ENCODE assay signal across 14 mouse cellular contexts in the genomic region with DNA sequence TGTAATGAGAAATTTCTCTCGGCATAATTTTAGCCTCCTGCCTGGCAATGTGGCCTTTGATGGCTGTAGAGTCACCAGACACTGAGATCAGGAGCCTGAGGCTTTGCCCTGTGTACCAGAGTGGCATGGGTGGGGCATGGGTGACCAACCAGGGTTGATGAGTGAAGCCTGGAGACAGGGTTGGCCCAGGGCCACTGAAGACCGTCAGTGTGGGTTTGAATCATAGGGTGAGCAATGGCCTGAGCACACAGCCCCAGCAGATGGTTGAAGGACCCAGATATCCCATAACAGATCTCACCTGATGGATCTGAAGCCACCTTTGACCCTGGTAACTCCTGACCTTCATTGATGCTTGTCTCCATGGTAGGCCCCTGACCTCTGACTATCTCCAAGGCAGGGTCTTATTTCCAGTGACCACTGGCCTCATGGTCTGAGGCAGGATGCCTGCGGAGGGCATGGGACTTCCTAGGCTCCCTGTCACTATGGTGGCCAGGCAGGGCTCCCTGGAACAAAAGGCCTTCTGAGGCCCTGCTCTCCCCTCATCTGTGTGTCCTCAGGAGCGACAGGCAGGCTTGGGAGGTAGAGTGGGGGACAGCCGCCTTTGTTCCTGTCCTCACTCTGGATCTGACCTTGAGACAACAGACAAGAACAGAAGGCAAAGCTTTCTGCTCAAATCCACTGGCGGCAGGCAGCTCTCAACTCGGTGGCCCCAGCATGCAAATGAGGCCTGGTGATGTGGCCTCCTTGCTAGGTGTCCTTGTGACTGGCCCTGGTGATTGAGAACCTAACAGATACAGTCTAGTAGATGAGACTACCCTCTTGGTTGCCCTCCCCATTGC. TPM values are rescaled to one million over a fixed set of nuclear protein-coding genes. Genes with fewer than 3 reads are reported as not detected.
DNase-seq lines count a peak whose midpoint lies in the region; ATAC-seq and TF ChIP-seq lines count a peak whose summit lies in the region.
"Had no signal": no experiment of that assay in that cellular context is flagged by ENCODE, and none has a peak within 500 bp of the region (broad histone marks: within the 10 kb centered on the region; RNA-seq: fewer than 3 reads in every experiment).

No protein-coding gene starts in this region.

- WGBS in heart, embryonic 10.5 days, result 58% methylated on average over 7 of the region's 7 CpGs
- WGBS in midbrain, embryonic 11.5 days, result 39% methylated on average over 7 of the region's 7 CpGs
- 41% methylated on average over 7 of the region's 7 CpGs for WGBS in midbrain, postnatal 0 days
- 27% methylated on average over 7 of the region's 7 CpGs for WGBS in midbrain, embryonic 14.5 days
- 76% methylated on average over 7 of the region's 7 CpGs for WGBS in stomach, postnatal 0 days

- peak overlapping the region; percentile 10 for H3K9ac ChIP-seq in midbrain, embryonic 11.5 days (ENCODE audit: low read length)
- no peak overlapping the region for H3K9ac ChIP-seq in midbrain, postnatal 0 days (replicated peaks; ENCODE audit: low read length, poor library complexity, severe bottlenecking)
- H3K9ac ChIP-seq in midbrain, embryonic 14.5 days (replicated peaks; ENCODE audit: low read length), result no peak overlapping the region
- H3K9ac ChIP-seq in stomach, postnatal 0 days (ENCODE audit: low read length), result no peak overlapping the region
- H3K9ac ChIP-seq: intestine, embryonic 15.5 days; liver, embryonic 15.5 days had no signal

- H3K4me3 ChIP-seq in heart, embryonic 10.5 days, result no peak overlapping the region
- H3K4me3 ChIP-seq in midbrain, embryonic 11.5 days (ENCODE audit: low read depth, low read length), result no peak overlapping the region
- no peak overlapping the region for H3K4me3 ChIP-seq in midbrain, postnatal 0 days (ENCODE audit: low read depth, low read length)
- no peak overlapping the region for H3K4me3 ChIP-seq in midbrain, embryonic 14.5 days (replicated peaks; ENCODE audit: low read depth, low read length)
- no peak overlapping the region for H3K4me3 ChIP-seq in stomach, postnatal 0 days (ENCODE audit: low read depth, low read length)
- H3K4me3 ChIP-seq: intestine, embryonic 15.5 days; liver, embryonic 15.5 days had no signal

- no peak for TF ChIP-seq EP300 in stomach, postnatal 0 days (optimal IDR thresholded peaks at IDR 0.05)

- H3K4me2 ChIP-seq in midbrain, embryonic 11.5 days, result 0 out of 2 replicates have a peak overlapping the region, but pooled peaks have one; percentile 8
- no peak overlapping the region for H3K4me2 ChIP-seq in midbrain, postnatal 0 days (ENCODE audit: low read depth, low read length, poor library complexity, severe bottlenecking)
- no peak overlapping the region for H3K4me2 ChIP-seq in midbrain, embryonic 14.5 days (ENCODE audit: low read length)
- no peak overlapping the region for H3K4me2 ChIP-seq in stomach, postnatal 0 days (replicated peaks; ENCODE audit: low read depth)
- H3K4me2 ChIP-seq: liver, embryonic 15.5 days had no signal

- H3K4me1 ChIP-seq in heart, embryonic 10.5 days, result peaks cover 64% of the 10 kb centered on the region
- H3K4me1 ChIP-seq in midbrain, embryonic 11.5 days (ENCODE audit: control insufficient read depth, insufficient read depth, low read length), result peaks cover 45% of the 10 kb centered on the region
- H3K4me1 ChIP-seq in midbrain, postnatal 0 days (ENCODE audit: insufficient read depth, low read length), result peaks cover 22% of the 10 kb centered on the region; the same call in 1 of the 2 replicates
- H3K4me1 ChIP-seq in midbrain, embryonic 14.5 days (ENCODE audit: control insufficient read depth, insufficient read depth, low read length), result peaks cover 30% of the 10 kb centered on the region
- no peaks in the 10 kb centered on the region; the same call in 1 of the 2 replicates for H3K4me1 ChIP-seq in stomach, postnatal 0 days (replicated peaks; ENCODE audit: control insufficient read depth, insufficient read depth)

- TF ChIP-seq CTCF in midbrain, postnatal 0 days (IDR thresholded peaks at IDR 0.05), result no peak
- no peak for TF ChIP-seq CTCF in stomach, postnatal 0 days (IDR thresholded peaks at IDR 0.05; ENCODE audit: low read depth)

- peaks cover 16% of the 10 kb centered on the region for H3K27me3 ChIP-seq in heart, embryonic 10.5 days (ENCODE audit: insufficient read depth, poor library complexity, severe bottlenecking)
- no peaks in the 10 kb centered on the region; the same call in 1 of the 2 replicates for H3K27me3 ChIP-seq in midbrain, embryonic 11.5 days (ENCODE audit: control insufficient read depth, insufficient read depth, low read length)
- no peaks in the 10 kb centered on the region for H3K27me3 ChIP-seq in midbrain, postnatal 0 days (ENCODE audit: insufficient read depth, low read length)
- no peaks in the 10 kb centered on the region for H3K27me3 ChIP-seq in midbrain, embryonic 14.5 days (ENCODE audit: control insufficient read depth, insufficient read depth, low read length)
- H3K27me3 ChIP-seq in stomach, postnatal 0 days (ENCODE audit: control insufficient read depth, insufficient read depth, low read length), result no peaks in the 10 kb centered on the region
- H3K27me3 ChIP-seq: intestine, embryonic 15.5 days had no signal

- H3K36me3 ChIP-seq in heart, embryonic 10.5 days, result peaks cover 5% of the 10 kb centered on the region; the same call in 1 of the 2 replicates
- H3K36me3 ChIP-seq in midbrain, embryonic 11.5 days (ENCODE audit: control insufficient read depth, insufficient read depth, low read length), result no peaks in the 10 kb centered on the region
- no peaks in the 10 kb centered on the region for H3K36me3 ChIP-seq in midbrain, postnatal 0 days (ENCODE audit: insufficient read depth, low read length)
- H3K36me3 ChIP-seq in midbrain, embryonic 14.5 days (ENCODE audit: control insufficient read depth, insufficient read depth, low read length), result peaks cover 5% of the 10 kb centered on the region; the same call in 1 of the 2 replicates
- H3K36me3 ChIP-seq in stomach, postnatal 0 days (ENCODE audit: control insufficient read depth, insufficient read depth, low read length), result no peaks in the 10 kb centered on the region
- H3K36me3 ChIP-seq: intestine, embryonic 15.5 days; liver, embryonic 15.5 days had no signal

- no peak for ATAC-seq in midbrain, embryonic 11.5 days (ENCODE audit: low FRiP score)
- no peak for ATAC-seq in midbrain, postnatal 0 days (ENCODE audit: low FRiP score)
- no peak for ATAC-seq in midbrain, embryonic 14.5 days (ENCODE audit: low FRiP score, low TSS enrichment)
- ATAC-seq in stomach, postnatal 0 days (ENCODE audit: low FRiP score, low TSS enrichment), result no peak
- ATAC-seq: intestine, embryonic 15.5 days had no signal

- DNase-seq in heart, embryonic 10.5 days (ENCODE audit: low spot score), result no peak
- DNase-seq in heart, postnatal 4 days, result no peak
- DNase-seq in midbrain, embryonic 11.5 days (ENCODE audit: low spot score, missing footprints), result no peak
- no peak for DNase-seq in midbrain, postnatal 0 days (ENCODE audit: low spot score)
- peak; percentile 80 for DNase-seq in adrenal gland, adult 8-10 months
- no peak for DNase-seq in midbrain, embryonic 14.5 days
- DNase-seq in stomach, postnatal 0 days (ENCODE audit: low spot score), result no peak
- DNase-seq in retina, postnatal 1 day, result no peak
- DNase-seq: cerebellum, adult 9-10 months; gastrocnemius, postnatal 36 days; kidney, postnatal 10 days had no signal

- H3K9me3 ChIP-seq in heart, embryonic 10.5 days, result no peaks in the 10 kb centered on the region
- H3K9me3 ChIP-seq in midbrain, embryonic 11.5 days (ENCODE audit: control insufficient read depth, low read length), result no peaks in the 10 kb centered on the region
- no peaks in the 10 kb centered on the region for H3K9me3 ChIP-seq in midbrain, postnatal 0 days (ENCODE audit: low read length)
- H3K9me3 ChIP-seq in midbrain, embryonic 14.5 days (ENCODE audit: control insufficient read depth, low read length), result no peaks in the 10 kb centered on the region
- H3K9me3 ChIP-seq in stomach, postnatal 0 days (ENCODE audit: control insufficient read depth, low read length), result no peaks in the 10 kb centered on the region
- H3K9me3 ChIP-seq: intestine, embryonic 15.5 days; limb, embryonic 10.5 days; liver, embryonic 15.5 days had no signal

- H3K27ac ChIP-seq in heart, embryonic 10.5 days, result peak overlapping the region; percentile 93
- H3K27ac ChIP-seq in midbrain, embryonic 11.5 days (ENCODE audit: low read depth, low read length), result peak overlapping the region; percentile 10; the same call in 1 of the 2 replicates
- H3K27ac ChIP-seq in midbrain, postnatal 0 days (ENCODE audit: low read depth, low read length), result no peak overlapping the region
- H3K27ac ChIP-seq in midbrain, embryonic 14.5 days (replicated peaks; ENCODE audit: low read depth, low read length), result peak overlapping the region; percentile 45; the same call in 1 of the 2 replicates
- H3K27ac ChIP-seq in stomach, postnatal 0 days (replicated peaks), result no peak overlapping the region
- H3K27ac ChIP-seq: intestine, embryonic 15.5 days; liver, embryonic 15.5 days had no signal

RNA-seq across cellular contexts. Expression of gene Efna2, which starts 1.6 kb away (rescaled TPM):
- polyA plus RNA-seq in heart, embryonic 10.5 days (2016; fragmentation: Nextera tagmentation; extraction: Ambion mirVana), result 14.9 and 20.6 TPM in 2 replicates
- 1 to 10 TPM; 2.8 to 2.9 TPM for total RNA-seq in heart, postnatal 4 days (2021)
- 78.1 and 91.7 TPM in 2 replicates for polyA plus RNA-seq in midbrain, embryonic 11.5 days (2014; fragmentation: Nextera tagmentation; extraction: Ambion mirVana)
- total RNA-seq in midbrain, postnatal 0 days (2014; rRNA removed), result 45.1 and 51.1 TPM in 2 replicates
- 52.1 and 58.4 TPM in 2 replicates for polyA plus RNA-seq in midbrain, postnatal 0 days (2015; fragmentation: Nextera tagmentation; extraction: Ambion mirVana)
- total RNA-seq in adrenal gland, adult 8-10 months (2022), result 1 to 10 TPM; 2.4 to 5.2 (median 3.3) TPM
- 41.9 and 50.1 TPM in 2 replicates for polyA plus RNA-seq in midbrain, embryonic 14.5 days (2014; fragmentation: Nextera tagmentation; extraction: Ambion mirVana)
- 6.5 and 7.2 TPM in 2 replicates for polyA plus RNA-seq in stomach, postnatal 0 days (2015; fragmentation: Nextera tagmentation; extraction: Ambion mirVana)

RNA-seq across cellular contexts. Expression of gene 1600002K03Rik, which starts 4.9 kb away (rescaled TPM):
- 11.7 and 13.9 TPM in 2 replicates for polyA plus RNA-seq in heart, embryonic 10.5 days (2016; fragmentation: Nextera tagmentation; extraction: Ambion mirVana)
- total RNA-seq in heart, postnatal 4 days (2021), result 1 to 10 TPM; 1.9 to 4.9 TPM
- polyA plus RNA-seq in midbrain, embryonic 11.5 days (2014; fragmentation: Nextera tagmentation; extraction: Ambion mirVana), result 8.0 and 8.7 TPM in 2 replicates
- total RNA-seq in midbrain, postnatal 0 days (2014; rRNA removed), result 2.3 and 2.8 TPM in 2 replicates
- 4.1 and 5.3 TPM in 2 replicates for polyA plus RNA-seq in midbrain, postnatal 0 days (2015; fragmentation: Nextera tagmentation; extraction: Ambion mirVana)
- 10 to 100 TPM; 18.1 to 22.1 (median 21.7) TPM for total RNA-seq in adrenal gland, adult 8-10 months (2022)
- 5.7 and 9.9 TPM in 2 replicates for polyA plus RNA-seq in midbrain, embryonic 14.5 days (2014; fragmentation: Nextera tagmentation; extraction: Ambion mirVana)
- 13.9 and 14.1 TPM in 2 replicates for polyA plus RNA-seq in stomach, postnatal 0 days (2015; fragmentation: Nextera tagmentation; extraction: Ambion mirVana)

RNA-seq across cellular contexts. Expression of gene Cirbp, which starts 11.9 kb away (rescaled TPM):
- 85.7 and 98.0 TPM in 2 replicates for polyA plus RNA-seq in heart, embryonic 10.5 days (2016; fragmentation: Nextera tagmentation; extraction: Ambion mirVana)
- 100 to 1,000 TPM; 163 to 193 TPM for total RNA-seq in heart, postnatal 4 days (2021)
- 81.5 and 87.1 TPM in 2 replicates for polyA plus RNA-seq in midbrain, embryonic 11.5 days (2014; fragmentation: Nextera tagmentation; extraction: Ambion mirVana)
- total RNA-seq in midbrain, postnatal 0 days (2014; rRNA removed), result 315 and 337 TPM in 2 replicates
- polyA plus RNA-seq in midbrain, postnatal 0 days (2015; fragmentation: Nextera tagmentation; extraction: Ambion mirVana), result 760 and 829 TPM in 2 replicates
- total RNA-seq in adrenal gland, adult 8-10 months (2022), result 100 to 1,000 TPM in 3 of 4 experiments, 10 to 100 TPM in 1; 44.2 to 234 (median 162) TPM
- 295 and 421 TPM in 2 replicates for polyA plus RNA-seq in midbrain, embryonic 14.5 days (2014; fragmentation: Nextera tagmentation; extraction: Ambion mirVana)
- polyA plus RNA-seq in stomach, postnatal 0 days (2015; fragmentation: Nextera tagmentation; extraction: Ambion mirVana), result 237 and 244 TPM in 2 replicates

RNA-seq across cellular contexts. Expression of gene Midn, which starts 29.6 kb away (rescaled TPM):
- 16.1 and 24.4 TPM in 2 replicates for polyA plus RNA-seq in heart, embryonic 10.5 days (2016; fragmentation: Nextera tagmentation; extraction: Ambion mirVana)
- total RNA-seq in heart, postnatal 4 days (2021), result 100 to 1,000 TPM; 145 to 163 TPM
- 66.0 and 71.3 TPM in 2 replicates for polyA plus RNA-seq in midbrain, embryonic 11.5 days (2014; fragmentation: Nextera tagmentation; extraction: Ambion mirVana)
- 114 and 143 TPM in 2 replicates for total RNA-seq in midbrain, postnatal 0 days (2014; rRNA removed)
- polyA plus RNA-seq in midbrain, postnatal 0 days (2015; fragmentation: Nextera tagmentation; extraction: Ambion mirVana), result 16.3 and 17.2 TPM in 2 replicates
- 100 to 1,000 TPM in 1 of 4 experiments, 10 to 100 TPM in 3; 56.4 to 145 (median 90.1) TPM for total RNA-seq in adrenal gland, adult 8-10 months (2022)
- 62.6 and 65.6 TPM in 2 replicates for polyA plus RNA-seq in midbrain, embryonic 14.5 days (2014; fragmentation: Nextera tagmentation; extraction: Ambion mirVana)
- 8.5 and 9.6 TPM in 2 replicates for polyA plus RNA-seq in stomach, postnatal 0 days (2015; fragmentation: Nextera tagmentation; extraction: Ambion mirVana)

RNA-seq across cellular contexts. Expression of gene Cbarp, which starts 37.0 kb away (rescaled TPM):
- 2.0 and 4.0 TPM in 2 replicates for polyA plus RNA-seq in heart, embryonic 10.5 days (2016; fragmentation: Nextera tagmentation; extraction: Ambion mirVana)
- 1 to 10 TPM; 3.7 to 5.1 TPM for total RNA-seq in heart, postnatal 4 days (2021)
- 11.1 and 11.8 TPM in 2 replicates for polyA plus RNA-seq in midbrain, embryonic 11.5 days (2014; fragmentation: Nextera tagmentation; extraction: Ambion mirVana)
- total RNA-seq in midbrain, postnatal 0 days (2014; rRNA removed), result 273 and 276 TPM in 2 replicates
- 120 and 121 TPM in 2 replicates for polyA plus RNA-seq in midbrain, postnatal 0 days (2015; fragmentation: Nextera tagmentation; extraction: Ambion mirVana)
- total RNA-seq in adrenal gland, adult 8-10 months (2022), result 10 to 100 TPM; 58.4 to 92.4 (median 81.9) TPM
- polyA plus RNA-seq in midbrain, embryonic 14.5 days (2014; fragmentation: Nextera tagmentation; extraction: Ambion mirVana), result 78.9 and 101 TPM in 2 replicates
- 4.2 and 4.3 TPM in 2 replicates for polyA plus RNA-seq in stomach, postnatal 0 days (2015; fragmentation: Nextera tagmentation; extraction: Ambion mirVana)

Comparison
In these comparisons a context has a peak if more than half of its experiments do, and no peak if none do; other contexts are left out.
1. H3K27ac ChIP-seq: peak in heart, embryonic 10.5 days (single experiment), midbrain, embryonic 11.5 days (single experiment) and midbrain, embryonic 14.5 days (single experiment); none in midbrain, postnatal 0 days (single experiment) and stomach, postnatal 0 days (single experiment).